Mouse (Mus musculus) hindbrain, embryonic 15.5 days (tissue): ENCODE measurements at regions not wholly inside any gene's neighbourhood (a gene's known extent, or its start where the extent isn't known, plus 50 kb on each side); places are given as distances from the start of the nearest gene placed in this dataset.

ENCODE experiments used
- ATAC-seq: fragments of 200-750 bp; cut with Nextera tagmentation; 2 replicates; pipeline ENCODE4 v1.8.0; 2017; ENCODE audit warnings: low read depth, moderate number of reproducible peaks, moderate TSS enrichment; ENCODE audit not compliant: low FRiP score
- H3K27ac ChIP-seq: fragments of 300-500 bp; sonication (generic); replicated peaks from 2 replicates; pipeline ENCODE4 v1.5.1; 2015; ENCODE audit warnings: mild to moderate bottlenecking, inconsistent platforms
- H3K27me3 ChIP-seq: fragments of 300-500 bp; sonication (generic); 2 replicates; pipeline ENCODE4 v1.6.1; 2015; ENCODE audit warnings: control low read depth, inconsistent platforms
- H3K36me3 ChIP-seq: fragments of 300-500 bp; sonication (generic); 2 replicates; pipeline ENCODE4 v1.6.1; 2015; ENCODE audit warnings: control low read depth, inconsistent platforms
- H3K4me1 ChIP-seq: fragments of 300-500 bp; sonication (generic); replicated peaks from 2 replicates; pipeline ENCODE4 v1.6.1; 2015; ENCODE audit warnings: control low read depth, inconsistent platforms
- H3K4me2 ChIP-seq: fragments of 300-500 bp; sonication (generic); 2 replicates; pipeline ENCODE4 v1.6.1; 2015; ENCODE audit warnings: moderate library complexity, mild to moderate bottlenecking, inconsistent platforms
- H3K4me3 ChIP-seq: fragments of 300-500 bp; sonication (generic); 2 replicates; pipeline ENCODE4 v1.5.1; 2015; ENCODE audit warnings: mild to moderate bottlenecking, inconsistent platforms
- H3K9ac ChIP-seq: fragments of 300-500 bp; sonication (generic); 2 replicates; pipeline ENCODE4 v1.6.1; 2015; ENCODE audit warnings: inconsistent platforms
- H3K9me3 ChIP-seq: fragments of 300-500 bp; sonication (generic); 2 replicates; pipeline ENCODE4 v1.6.1; 2016; ENCODE audit warnings: control low read depth, inconsistent platforms
- WGBS: fragments of 180-500 bp; shearing (Covaris S2); methylation state at CpG from one replicate; pipeline ENCODE4 v1.1.7; 2015; 5-methylcytosine and 5-hydroxymethylcytosine counted together

DNA sequence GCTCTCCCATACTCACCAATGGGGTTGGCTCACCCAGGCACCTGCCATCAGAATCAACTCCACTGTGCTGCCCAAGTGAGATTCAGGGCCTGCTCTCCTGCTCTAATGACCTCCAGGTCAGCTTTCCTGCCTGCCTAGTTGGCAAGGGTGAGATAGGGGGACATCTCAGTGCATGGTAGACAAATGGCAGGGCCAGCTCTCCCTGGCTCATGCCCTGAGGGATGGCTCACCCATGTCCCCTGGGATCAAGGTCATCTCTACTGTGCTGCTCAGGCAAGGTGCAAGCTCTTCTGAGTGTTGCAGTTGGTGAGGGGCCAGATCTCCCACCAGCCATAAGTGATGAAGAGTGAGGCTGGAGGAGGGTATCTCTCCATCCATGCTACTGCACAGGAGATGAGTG, 161.2 kb downstream of the Diras2 start:
- Histone ChIP-seq H3K27ac (no peak overlapping the region), H3K4me3 (no peak overlapping the region), H3K4me2 (no peak overlapping the region), H3K9ac (no peak overlapping the region), H3K36me3 (no peaks in the 10 kb centered on the region), H3K9me3 (no peaks in the 10 kb centered on the region), H3K4me1 (no peaks in the 10 kb centered on the region), H3K27me3 (no peaks in the 10 kb centered on the region)
- ATAC-seq, result no peak

DNA sequence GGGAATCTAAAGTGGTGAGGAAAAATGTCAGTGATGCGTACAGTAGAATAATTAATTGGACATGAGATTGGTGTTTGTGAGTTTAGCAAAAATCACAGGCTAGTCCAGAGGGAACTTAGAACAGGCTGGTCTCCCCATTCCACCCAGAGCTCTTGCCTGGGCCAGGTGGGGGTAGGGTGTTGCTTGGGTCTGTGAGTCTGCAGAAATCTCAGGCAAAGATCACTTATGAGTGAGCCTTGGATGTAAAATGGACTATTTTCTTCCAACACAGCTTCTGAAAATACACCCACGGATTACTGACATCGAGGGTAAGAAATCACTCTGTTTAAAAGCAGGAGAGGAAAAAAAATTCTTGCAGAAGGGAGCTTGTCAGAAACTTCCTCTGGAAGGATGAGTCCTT, 159.1 kb downstream of the Diras2 start:
- H3K27ac ChIP-seq, result no peak overlapping the region
- no peaks in the 10 kb centered on the region for H3K36me3 ChIP-seq
- H3K27me3 ChIP-seq, result no peaks in the 10 kb centered on the region
- no peak overlapping the region for H3K4me2 ChIP-seq
- H3K4me1 ChIP-seq, result no peaks in the 10 kb centered on the region
- no peak overlapping the region for H3K4me3 ChIP-seq
- WGBS, result 82% methylated on average over 3 of the region's 3 CpGs
- ATAC-seq, result no peak
- H3K9ac ChIP-seq, result no peak overlapping the region
- H3K9me3 ChIP-seq, result no peaks in the 10 kb centered on the region

DNA sequence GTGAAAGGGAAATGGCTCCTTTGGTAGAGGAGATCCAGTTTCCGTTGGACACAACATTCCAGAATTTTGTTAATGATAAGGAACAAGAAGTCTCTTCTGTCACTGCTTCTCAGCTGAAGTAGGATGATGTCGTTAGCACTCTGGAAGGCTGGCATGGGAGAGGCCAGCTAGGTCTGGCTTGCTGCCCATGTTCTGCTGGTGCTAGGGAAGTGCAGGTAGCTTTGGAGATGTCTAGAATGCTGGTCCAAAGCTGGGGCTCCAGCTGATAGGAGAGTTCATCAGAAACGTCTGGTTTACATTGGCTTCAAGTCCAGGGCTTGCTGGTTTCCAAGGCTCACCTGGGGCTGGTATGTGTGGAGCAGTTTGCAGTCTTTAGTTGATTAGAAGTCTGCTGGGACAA, 156.3 kb downstream of the Diras2 start:
- H3K36me3 ChIP-seq, result no peaks in the 10 kb centered on the region
- H3K9ac ChIP-seq, result no peak overlapping the region
- H3K27ac ChIP-seq, result no peak overlapping the region
- ATAC-seq, result no peak
- H3K4me1 ChIP-seq, result no peaks in the 10 kb centered on the region
- 82% methylated on average over 3 of the region's 3 CpGs for WGBS
- no peak overlapping the region for H3K4me3 ChIP-seq
- H3K27me3 ChIP-seq, result no peaks in the 10 kb centered on the region
- H3K9me3 ChIP-seq, result no peaks in the 10 kb centered on the region
- no peak overlapping the region for H3K4me2 ChIP-seq

DNA sequence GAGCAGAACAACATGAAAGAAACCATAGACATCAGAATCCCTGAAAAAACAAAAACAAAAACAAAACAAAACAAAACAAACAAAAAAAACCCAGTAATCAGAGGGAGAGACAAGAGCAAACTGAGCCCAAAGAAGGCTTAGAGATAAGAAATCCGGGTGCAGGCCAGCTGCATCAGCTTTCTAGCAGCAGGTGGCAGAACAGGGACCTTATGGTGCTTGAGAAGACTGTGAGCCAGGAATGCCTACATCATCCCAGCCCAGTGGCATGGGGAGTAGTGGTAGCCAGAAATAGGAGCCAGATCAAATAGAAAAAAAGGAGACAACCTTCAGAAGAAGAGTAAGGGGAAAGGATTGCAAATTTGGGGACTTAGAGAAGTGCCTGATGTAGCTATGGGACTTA, 152.8 kb downstream of the Diras2 start:
- H3K27ac ChIP-seq, result no peak overlapping the region
- H3K9me3 ChIP-seq, result no peaks in the 10 kb centered on the region
- 71% methylated on average over 1 of the region's 1 CpGs for WGBS
- no peaks in the 10 kb centered on the region for H3K4me1 ChIP-seq
- H3K36me3 ChIP-seq, result no peaks in the 10 kb centered on the region
- H3K4me2 ChIP-seq, result no peak overlapping the region
- no peak for ATAC-seq
- H3K27me3 ChIP-seq, result no peaks in the 10 kb centered on the region
- no peak overlapping the region for H3K9ac ChIP-seq
- H3K4me3 ChIP-seq, result no peak overlapping the region

DNA sequence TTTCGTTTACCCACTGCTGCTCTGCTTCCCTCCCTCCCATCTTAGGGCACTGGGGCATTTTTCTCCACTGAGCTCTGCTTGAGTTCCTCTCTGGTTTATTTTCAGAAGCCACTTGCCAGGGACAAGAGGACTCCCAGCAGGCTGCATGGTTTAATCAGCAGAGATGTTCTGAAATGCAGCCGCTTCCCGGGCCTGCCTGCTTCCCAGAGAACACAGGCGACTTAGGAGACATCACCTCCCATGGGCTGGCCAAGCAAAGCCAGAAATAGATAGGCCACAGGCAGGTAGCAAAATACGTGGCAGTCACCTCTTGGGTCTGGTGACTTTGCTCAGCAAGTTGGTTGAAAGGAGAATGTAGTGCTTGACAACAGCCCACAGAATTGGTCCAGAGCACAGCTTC, 141.8 kb downstream of the Diras2 start:
- Histone ChIP-seq H3K4me1 (no peaks in the 10 kb centered on the region), H3K4me3 (no peak overlapping the region), H3K27me3 (no peaks in the 10 kb centered on the region), H3K36me3 (no peaks in the 10 kb centered on the region), H3K9ac (no peak overlapping the region), H3K27ac (no peak overlapping the region), H3K9me3 (no peaks in the 10 kb centered on the region), H3K4me2 (no peak overlapping the region)
- ATAC-seq, result no peak
- 79% methylated on average over 5 of the region's 5 CpGs for WGBS

DNA sequence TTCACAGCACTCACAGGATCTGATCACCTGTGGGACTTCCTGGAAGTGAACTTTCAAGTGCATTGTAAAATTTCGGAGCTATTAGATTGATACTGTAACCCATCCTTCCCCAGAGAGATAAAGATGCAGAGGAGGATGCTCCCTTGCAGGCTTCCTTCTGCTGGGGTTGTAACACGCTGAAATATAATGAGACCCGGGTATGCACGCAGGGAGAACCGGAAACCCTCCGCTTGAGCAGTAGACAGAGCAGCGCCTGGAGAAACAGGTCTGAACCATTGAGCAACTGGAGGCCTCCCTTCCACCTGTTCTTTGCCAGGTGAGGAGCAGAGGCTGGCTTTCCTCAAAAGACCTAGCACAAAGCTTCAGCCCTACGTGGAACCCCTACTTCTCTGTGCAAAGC, 135.3 kb downstream of the Diras2 start:
- Histone ChIP-seq H3K27ac (no peak overlapping the region), H3K36me3 (no peaks in the 10 kb centered on the region), H3K27me3 (no peaks in the 10 kb centered on the region), H3K9me3 (no peaks in the 10 kb centered on the region), H3K4me1 (no peaks in the 10 kb centered on the region), H3K4me3 (no peak overlapping the region), H3K9ac (no peak overlapping the region), H3K4me2 (no peak overlapping the region)
- ATAC-seq, result no peak
- 91% methylated on average over 8 of the region's 8 CpGs for WGBS

DNA sequence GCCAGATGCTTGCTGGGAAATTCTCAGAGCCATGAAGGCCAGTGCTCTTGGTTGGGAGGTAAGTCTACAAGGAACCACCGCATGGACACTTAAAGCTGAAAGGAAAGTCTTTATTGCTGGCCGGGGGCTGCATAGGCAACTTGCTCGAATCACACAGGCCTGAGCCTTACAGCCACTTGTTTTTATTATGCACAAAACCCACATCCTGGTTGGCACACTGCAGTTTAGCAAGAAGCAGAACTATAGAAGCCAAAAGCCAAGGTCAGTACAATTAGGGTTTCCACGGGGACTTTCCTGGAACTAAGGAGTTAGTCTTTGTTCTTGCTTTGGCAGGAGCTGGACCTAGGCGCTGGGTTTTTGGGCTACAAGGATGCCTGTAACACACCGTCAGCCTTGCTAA, 132.7 kb downstream of the Diras2 start:
- Histone ChIP-seq H3K27me3 (no peaks in the 10 kb centered on the region), H3K4me1 (no peaks in the 10 kb centered on the region), H3K4me2 (no peak overlapping the region), H3K36me3 (no peaks in the 10 kb centered on the region), H3K27ac (no peak overlapping the region), H3K4me3 (no peak overlapping the region), H3K9ac (no peak overlapping the region), H3K9me3 (no peaks in the 10 kb centered on the region)
- ATAC-seq, result no peak
- WGBS, result 68% methylated on average over 6 of the region's 6 CpGs

DNA sequence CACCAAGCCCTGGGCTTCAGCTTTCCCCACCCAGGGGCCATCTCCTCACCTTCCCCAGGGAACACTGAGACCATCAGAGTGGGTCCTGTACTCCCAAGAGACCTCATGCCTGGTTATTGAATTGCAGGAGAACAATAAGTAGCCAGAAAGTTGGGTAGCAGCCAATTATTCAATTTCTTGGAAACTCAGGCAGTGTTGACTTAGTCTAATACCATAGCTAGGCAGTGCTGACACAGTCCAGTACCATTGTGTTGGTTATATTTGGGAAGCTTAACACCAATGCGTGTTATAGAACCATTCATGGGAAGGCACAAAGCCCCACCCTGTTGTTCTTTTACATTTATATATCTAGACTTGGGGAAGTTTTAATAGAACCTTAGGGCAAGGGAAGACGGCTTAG, 131.9 kb downstream of the Diras2 start:
- WGBS, result 90% methylated on average over 2 of the region's 2 CpGs
- no peak overlapping the region for H3K4me3 ChIP-seq
- ATAC-seq, result no peak
- H3K9me3 ChIP-seq, result no peaks in the 10 kb centered on the region
- no peaks in the 10 kb centered on the region for H3K27me3 ChIP-seq
- H3K36me3 ChIP-seq, result no peaks in the 10 kb centered on the region
- no peak overlapping the region for H3K4me2 ChIP-seq
- H3K9ac ChIP-seq, result no peak overlapping the region
- no peak overlapping the region for H3K27ac ChIP-seq
- no peaks in the 10 kb centered on the region for H3K4me1 ChIP-seq

DNA sequence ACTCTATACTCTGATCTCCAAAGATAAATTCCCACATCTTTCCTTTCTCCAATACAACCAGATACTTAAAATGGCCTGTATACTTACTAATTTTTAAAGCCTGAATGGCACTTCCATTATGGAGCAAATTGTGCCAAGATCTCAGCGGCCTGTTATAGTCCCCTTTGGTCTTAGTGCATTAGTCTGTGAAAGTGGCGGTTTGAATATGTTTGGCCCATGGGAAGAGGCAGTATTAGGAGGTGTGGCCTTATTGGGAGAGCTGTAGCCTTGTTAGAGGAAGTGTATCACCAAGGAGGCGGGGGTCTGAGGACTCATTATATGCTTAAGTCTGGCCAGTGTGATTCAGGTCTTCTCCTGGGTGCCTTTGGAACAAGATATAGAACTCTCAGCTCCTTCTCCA, 127.3 kb downstream of the Diras2 start:
- WGBS, result 78% methylated on average over 3 of the region's 3 CpGs
- H3K9ac ChIP-seq, result no peak overlapping the region
- no peak overlapping the region for H3K4me3 ChIP-seq
- no peaks in the 10 kb centered on the region for H3K27me3 ChIP-seq
- no peak for ATAC-seq
- no peak overlapping the region for H3K4me2 ChIP-seq
- H3K36me3 ChIP-seq, result no peaks in the 10 kb centered on the region
- H3K27ac ChIP-seq, result no peak overlapping the region
- H3K9me3 ChIP-seq, result no peaks in the 10 kb centered on the region
- no peaks in the 10 kb centered on the region for H3K4me1 ChIP-seq

DNA sequence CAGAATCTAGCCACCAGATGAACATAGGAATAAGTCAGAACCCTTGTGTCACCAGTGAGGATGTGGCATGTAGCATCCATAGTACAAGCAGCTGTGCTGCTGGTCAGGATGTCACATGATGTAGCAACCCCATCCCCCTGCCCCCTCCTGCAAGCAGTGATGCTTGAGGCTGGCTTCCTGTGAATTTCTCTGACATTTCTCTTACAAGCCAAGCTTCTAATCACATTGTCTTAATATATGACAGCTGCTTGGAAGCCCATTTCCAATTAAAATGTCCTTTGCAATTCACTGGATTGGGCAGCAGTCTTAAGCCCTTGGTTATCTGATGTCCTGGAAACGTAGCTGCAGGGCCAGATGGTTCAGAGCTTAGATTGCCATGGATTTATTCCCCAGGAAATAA, 114.8 kb downstream of the Diras2 start:
- ATAC-seq, result no peak
- H3K36me3 ChIP-seq, result no peaks in the 10 kb centered on the region
- 53% methylated on average over 1 of the region's 1 CpGs for WGBS
- H3K27ac ChIP-seq, result no peak overlapping the region
- no peak overlapping the region for H3K4me3 ChIP-seq
- H3K9me3 ChIP-seq, result peaks cover 8% of the 10 kb centered on the region; the same call in 1 of the 2 replicates
- H3K27me3 ChIP-seq, result no peaks in the 10 kb centered on the region
- no peak overlapping the region for H3K9ac ChIP-seq
- H3K4me1 ChIP-seq, result no peaks in the 10 kb centered on the region
- H3K4me2 ChIP-seq, result no peak overlapping the region

DNA sequence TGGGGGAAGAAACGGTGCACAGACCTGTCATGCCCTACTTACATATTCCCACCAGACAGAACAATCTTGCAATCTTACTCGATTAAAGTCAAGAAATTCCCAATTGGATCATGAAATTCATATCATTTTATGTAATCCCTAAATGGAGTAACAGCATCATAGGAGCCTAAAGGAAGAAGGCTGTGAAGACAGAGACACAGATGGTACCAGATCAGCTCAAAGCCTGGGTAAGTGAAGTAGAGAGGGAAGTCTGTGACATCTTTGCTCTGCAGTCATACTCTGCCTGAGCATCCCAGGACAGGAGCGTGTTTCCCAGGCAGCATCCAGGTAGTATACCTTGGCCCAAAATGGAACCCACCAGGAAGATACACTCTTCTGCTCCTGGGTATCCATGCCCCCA, 108.6 kb downstream of the Diras2 start:
- H3K36me3 ChIP-seq, result no peaks in the 10 kb centered on the region
- ATAC-seq, result no peak
- H3K4me2 ChIP-seq, result no peak overlapping the region
- no peak overlapping the region for H3K27ac ChIP-seq
- 81% methylated on average over 3 of the region's 3 CpGs for WGBS
- no peaks in the 10 kb centered on the region for H3K9me3 ChIP-seq
- no peaks in the 10 kb centered on the region for H3K4me1 ChIP-seq
- H3K27me3 ChIP-seq, result no peaks in the 10 kb centered on the region
- no peak overlapping the region for H3K4me3 ChIP-seq
- H3K9ac ChIP-seq, result no peak overlapping the region

DNA sequence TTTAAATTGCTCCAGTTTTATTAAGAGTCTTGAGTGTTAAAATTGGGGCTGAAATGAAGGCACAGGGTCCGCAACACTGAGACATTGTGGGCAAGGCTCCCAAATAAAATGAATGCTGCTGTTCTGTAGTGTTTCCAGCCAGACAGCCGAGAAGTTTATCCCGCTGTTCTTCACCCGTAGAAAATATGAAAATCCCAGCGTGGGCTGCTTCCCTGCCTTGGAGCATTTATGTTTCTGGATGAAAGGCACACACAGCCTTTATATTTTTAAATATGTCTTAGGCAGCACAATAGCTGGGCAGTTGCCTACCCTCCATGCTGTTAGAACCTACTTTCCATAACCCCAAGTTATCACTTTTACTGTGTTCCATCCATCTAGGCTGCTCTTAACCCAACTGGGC, 102.6 kb downstream of the Diras2 start:
- no peak for ATAC-seq
- H3K4me2 ChIP-seq, result no peak overlapping the region
- no peaks in the 10 kb centered on the region for H3K9me3 ChIP-seq
- no peaks in the 10 kb centered on the region for H3K27me3 ChIP-seq
- WGBS, result 79% methylated on average over 5 of the region's 5 CpGs
- no peak overlapping the region for H3K27ac ChIP-seq
- H3K36me3 ChIP-seq, result no peaks in the 10 kb centered on the region
- H3K9ac ChIP-seq, result no peak overlapping the region
- no peaks in the 10 kb centered on the region for H3K4me1 ChIP-seq
- no peak overlapping the region for H3K4me3 ChIP-seq

DNA sequence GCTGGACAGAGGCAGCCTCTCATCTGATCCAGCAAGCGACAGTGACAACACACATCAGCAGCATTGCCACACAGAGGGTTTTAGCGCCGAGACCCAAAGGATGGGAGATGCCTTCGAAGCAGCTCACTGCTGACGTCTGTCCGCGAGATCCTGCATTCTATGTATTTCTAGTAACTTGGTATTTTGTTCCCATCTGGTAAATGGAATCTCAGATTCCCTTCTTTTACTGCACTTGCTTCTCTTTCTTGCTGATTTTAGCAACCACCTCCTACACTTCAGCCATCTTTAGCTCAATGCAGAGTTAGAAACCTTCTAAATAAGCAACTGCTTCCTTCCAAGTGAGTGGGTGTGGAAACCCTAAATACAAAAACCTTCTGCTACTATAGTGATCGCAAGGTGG, 94.3 kb downstream of the Diras2 start:
- no peak overlapping the region for H3K27ac ChIP-seq
- 89% methylated on average over 8 of the region's 8 CpGs for WGBS
- H3K9ac ChIP-seq, result no peak overlapping the region
- H3K4me2 ChIP-seq, result no peak overlapping the region
- no peaks in the 10 kb centered on the region for H3K9me3 ChIP-seq
- no peaks in the 10 kb centered on the region for H3K36me3 ChIP-seq
- no peak overlapping the region for H3K4me3 ChIP-seq
- no peaks in the 10 kb centered on the region for H3K4me1 ChIP-seq
- no peak for ATAC-seq
- H3K27me3 ChIP-seq, result no peaks in the 10 kb centered on the region
